Mouse (Mus musculus): ENCODE data around the gene Farp1. TPM values are rescaled to one million over a fixed set of nuclear protein-coding genes. Genes with fewer than 3 reads are reported as not detected.

Gene Farp1
- polyA plus RNA-seq, 1 experiment from 2014 or later, result 42.8 TPM

GRCm38 (mm10) chr14:121310325-121311080 is 275.5 kb downstream of the Farp1 start:
- Histone ChIP-seq H3K27me3 (ENCODE audit: control insufficient read depth, insufficient read depth, low read length) (no peaks in the 10 kb centered on the region), H3K27ac (replicated peaks; ENCODE audit: low read depth, low read length) (no peak overlapping the region), H3K4me2 (ENCODE audit: low read length) (no peak overlapping the region), H3K4me1 (ENCODE audit: control insufficient read depth, insufficient read depth, low read length) (0 out of 2 replicates have a peak, but pooled peaks cover 3% of the 10 kb centered on the region), H3K4me3 (replicated peaks; ENCODE audit: low read depth, low read length) (no peak overlapping the region), H3K9me3 (ENCODE audit: control insufficient read depth, low read length) (no peaks in the 10 kb centered on the region), H3K36me3 (ENCODE audit: control insufficient read depth, insufficient read depth, low read length) (no peaks in the 10 kb centered on the region), H3K9ac (replicated peaks; ENCODE audit: low read length) (no peak overlapping the region)
- WGBS, result 94% methylated on average over 6 of the region's 6 CpGs
- DNase-seq (no peak), ATAC-seq (ENCODE audit: low FRiP score, low TSS enrichment) (no peak)

GRCm38 (mm10) chr14:121311083-121311482 is 276.1 kb downstream of the Farp1 start:
- no peak overlapping the region for H3K9ac ChIP-seq (replicated peaks; ENCODE audit: low read length)
- no peaks in the 10 kb centered on the region for H3K36me3 ChIP-seq (ENCODE audit: control insufficient read depth, insufficient read depth, low read length)
- H3K4me1 ChIP-seq (ENCODE audit: control insufficient read depth, insufficient read depth, low read length), result 0 out of 2 replicates have a peak, but pooled peaks cover 4% of the 10 kb centered on the region
- ATAC-seq (ENCODE audit: low FRiP score, low TSS enrichment), result no peak
- DNase-seq, result no peak
- no peaks in the 10 kb centered on the region for H3K27me3 ChIP-seq (ENCODE audit: control insufficient read depth, insufficient read depth, low read length)
- no peaks in the 10 kb centered on the region for H3K9me3 ChIP-seq (ENCODE audit: control insufficient read depth, low read length)
- H3K27ac ChIP-seq (replicated peaks; ENCODE audit: low read depth, low read length), result no peak overlapping the region
- 94% methylated on average over 2 of the region's 2 CpGs for WGBS
- H3K4me3 ChIP-seq (replicated peaks; ENCODE audit: low read depth, low read length), result no peak overlapping the region
- H3K4me2 ChIP-seq (ENCODE audit: low read length), result no peak overlapping the region

DNA sequence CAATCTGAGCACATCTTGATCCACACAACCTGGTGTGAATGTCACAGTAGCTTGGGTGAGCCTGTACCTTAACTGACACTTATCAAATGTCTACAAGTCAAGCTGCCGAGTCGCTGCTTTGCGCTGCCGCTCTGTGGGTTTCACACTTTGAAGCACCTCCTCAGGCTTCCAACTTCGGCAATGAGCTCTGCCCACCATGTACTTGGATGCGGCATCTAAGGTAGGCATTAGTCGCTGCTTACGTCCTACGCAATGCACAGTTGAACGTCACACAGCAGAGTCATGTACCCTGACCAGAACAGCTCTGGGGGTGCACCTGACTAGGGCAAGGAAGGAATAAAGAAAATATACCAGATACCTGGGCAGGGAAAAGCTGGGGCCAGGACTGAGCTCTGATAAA is 278.3 kb downstream of the Farp1 start:
- H3K36me3 ChIP-seq (ENCODE audit: control insufficient read depth, insufficient read depth, low read length), result no peaks in the 10 kb centered on the region
- no peaks in the 10 kb centered on the region for H3K27me3 ChIP-seq (ENCODE audit: control insufficient read depth, insufficient read depth, low read length)
- H3K27ac ChIP-seq (replicated peaks; ENCODE audit: low read depth, low read length), result no peak overlapping the region
- DNase-seq, result no peak
- H3K4me3 ChIP-seq (replicated peaks; ENCODE audit: low read depth, low read length), result no peak overlapping the region
- no peaks in the 10 kb centered on the region for H3K9me3 ChIP-seq (ENCODE audit: control insufficient read depth, low read length)
- no peak overlapping the region for H3K4me2 ChIP-seq (ENCODE audit: low read length)
- no peak overlapping the region for H3K9ac ChIP-seq (replicated peaks; ENCODE audit: low read length)
- no peak for ATAC-seq (ENCODE audit: low FRiP score, low TSS enrichment)
- peaks cover 13% of the 10 kb centered on the region; the same call in 1 of the 2 replicates for H3K4me1 ChIP-seq (ENCODE audit: control insufficient read depth, insufficient read depth, low read length)
- 97% methylated on average over 10 of the region's 10 CpGs for WGBS

GRCm38 (mm10) chr14:121314934-121315333 is 279.9 kb downstream of the Farp1 start:
- Histone ChIP-seq H3K36me3 (ENCODE audit: control insufficient read depth, insufficient read depth, low read length) (no peaks in the 10 kb centered on the region), H3K4me1 (ENCODE audit: control insufficient read depth, insufficient read depth, low read length) (peaks cover 13% of the 10 kb centered on the region; the same call in 1 of the 2 replicates), H3K4me2 (ENCODE audit: low read length) (no peak overlapping the region), H3K27ac (replicated peaks; ENCODE audit: low read depth, low read length) (no peak overlapping the region), H3K4me3 (replicated peaks; ENCODE audit: low read depth, low read length) (no peak overlapping the region), H3K27me3 (ENCODE audit: control insufficient read depth, insufficient read depth, low read length) (no peaks in the 10 kb centered on the region), H3K9me3 (ENCODE audit: control insufficient read depth, low read length) (no peaks in the 10 kb centered on the region), H3K9ac (replicated peaks; ENCODE audit: low read length) (no peak overlapping the region)
- DNase-seq, result peak; percentile 47
- no peak for ATAC-seq (ENCODE audit: low FRiP score, low TSS enrichment)
- 87% methylated on average over 3 of the region's 3 CpGs for WGBS

GRCm38 (mm10) chr14:121316136-121316535 is 281.1 kb downstream of the Farp1 start:
- Histone ChIP-seq H3K27me3 (ENCODE audit: control insufficient read depth, insufficient read depth, low read length) (no peaks in the 10 kb centered on the region), H3K4me2 (ENCODE audit: low read length) (no peak overlapping the region), H3K4me3 (replicated peaks; ENCODE audit: low read depth, low read length) (no peak overlapping the region), H3K9me3 (ENCODE audit: control insufficient read depth, low read length) (no peaks in the 10 kb centered on the region), H3K9ac (replicated peaks; ENCODE audit: low read length) (no peak overlapping the region), H3K36me3 (ENCODE audit: control insufficient read depth, insufficient read depth, low read length) (no peaks in the 10 kb centered on the region), H3K4me1 (ENCODE audit: control insufficient read depth, insufficient read depth, low read length) (peaks cover 13% of the 10 kb centered on the region; the same call in 1 of the 2 replicates), H3K27ac (replicated peaks; ENCODE audit: low read depth, low read length) (no peak overlapping the region)
- whole genome bisulfite sequencing, result 43% methylated on average over 5 of the region's 5 CpGs
- DNase-seq (no peak), ATAC-seq (ENCODE audit: low FRiP score, low TSS enrichment) (no peak)

- Histone ChIP-seq H3K36me3 (ENCODE audit: control insufficient read depth, insufficient read depth, low read length) (no peaks in the 10 kb centered on the region), H3K27ac (replicated peaks; ENCODE audit: low read depth, low read length) (no peak overlapping the region), H3K9ac (replicated peaks; ENCODE audit: low read length) (no peak overlapping the region), H3K4me2 (ENCODE audit: low read length) (no peak overlapping the region), H3K27me3 (ENCODE audit: control insufficient read depth, insufficient read depth, low read length) (no peaks in the 10 kb centered on the region), H3K4me1 (ENCODE audit: control insufficient read depth, insufficient read depth, low read length) (peaks cover 13% of the 10 kb centered on the region; the same call in 1 of the 2 replicates), H3K4me3 (replicated peaks; ENCODE audit: low read depth, low read length) (no peak overlapping the region), H3K9me3 (ENCODE audit: control insufficient read depth, low read length) (no peaks in the 10 kb centered on the region)
- DNase-seq, result no peak
- no peak for ATAC-seq (ENCODE audit: low FRiP score, low TSS enrichment)
- 72% methylated on average over 13 of the region's 13 CpGs for WGBS
Measured at GRCm38 (mm10) chr14:121316631-121317311, 281.8 kb downstream of the Farp1 start.

DNA sequence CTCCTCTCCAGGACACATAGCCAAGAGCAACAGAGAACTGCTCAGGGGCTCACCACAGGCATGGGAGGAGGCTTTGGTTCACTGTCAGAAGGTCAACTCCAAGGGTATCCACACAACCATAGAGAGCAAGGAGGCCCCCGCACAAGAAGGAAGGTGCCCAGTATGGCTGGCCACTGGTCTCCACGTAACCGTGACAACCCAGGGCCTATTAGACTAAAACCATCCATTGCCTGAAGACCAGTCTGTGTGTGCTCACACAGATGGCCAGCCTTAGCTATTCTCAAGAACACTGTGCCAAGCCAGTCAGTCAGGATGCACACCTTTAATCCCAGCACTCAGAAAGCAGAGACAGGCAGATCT is 282.3 kb downstream of the Farp1 start:
- Histone ChIP-seq H3K4me1 (ENCODE audit: control insufficient read depth, insufficient read depth, low read length) (peaks cover 13% of the 10 kb centered on the region; the same call in 1 of the 2 replicates), H3K27ac (replicated peaks; ENCODE audit: low read depth, low read length) (no peak overlapping the region), H3K4me3 (replicated peaks; ENCODE audit: low read depth, low read length) (no peak overlapping the region), H3K9me3 (ENCODE audit: control insufficient read depth, low read length) (no peaks in the 10 kb centered on the region), H3K9ac (replicated peaks; ENCODE audit: low read length) (no peak overlapping the region), H3K27me3 (ENCODE audit: control insufficient read depth, insufficient read depth, low read length) (no peaks in the 10 kb centered on the region), H3K4me2 (ENCODE audit: low read length) (no peak overlapping the region), H3K36me3 (ENCODE audit: control insufficient read depth, insufficient read depth, low read length) (no peaks in the 10 kb centered on the region)
- 0 out of 2 replicates have a peak, but pooled peaks have one; percentile 43 for ATAC-seq (ENCODE audit: low FRiP score, low TSS enrichment)
- WGBS, result 82% methylated on average over 3 of the region's 3 CpGs
- DNase-seq, result no peak

DNA sequence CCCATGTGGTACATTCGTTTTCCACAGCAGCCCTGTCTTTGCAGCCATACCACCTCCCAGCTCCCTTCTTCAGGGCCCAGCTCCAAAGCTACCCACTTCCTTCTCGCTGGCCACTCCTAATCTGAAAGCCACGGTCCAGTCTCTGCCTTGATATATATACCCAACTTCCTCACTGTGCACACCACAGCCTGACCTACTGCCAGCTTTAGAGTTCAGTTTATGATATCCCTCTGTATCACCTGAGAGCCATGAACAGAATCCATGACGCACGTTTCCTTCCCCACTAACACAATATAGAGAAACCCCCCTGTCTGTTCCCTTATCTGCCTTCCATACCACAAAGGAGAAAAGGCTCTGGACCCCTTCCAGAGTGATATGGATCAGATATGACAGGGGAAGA is 283.4 kb downstream of the Farp1 start:
- H3K9ac ChIP-seq (replicated peaks; ENCODE audit: low read length), result no peak overlapping the region
- 88% methylated on average over 5 of the region's 5 CpGs for WGBS
- no peaks in the 10 kb centered on the region for H3K27me3 ChIP-seq (ENCODE audit: control insufficient read depth, insufficient read depth, low read length)
- no peaks in the 10 kb centered on the region for H3K9me3 ChIP-seq (ENCODE audit: control insufficient read depth, low read length)
- H3K27ac ChIP-seq (replicated peaks; ENCODE audit: low read depth, low read length), result no peak overlapping the region
- H3K4me3 ChIP-seq (replicated peaks; ENCODE audit: low read depth, low read length), result no peak overlapping the region
- DNase-seq (no peak), ATAC-seq (ENCODE audit: low FRiP score, low TSS enrichment) (no peak)
- H3K4me2 ChIP-seq (ENCODE audit: low read length), result no peak overlapping the region
- no peaks in the 10 kb centered on the region for H3K36me3 ChIP-seq (ENCODE audit: control insufficient read depth, insufficient read depth, low read length)
- H3K4me1 ChIP-seq (ENCODE audit: control insufficient read depth, insufficient read depth, low read length), result peaks cover 13% of the 10 kb centered on the region; the same call in 1 of the 2 replicates

- Histone ChIP-seq H3K36me3 (ENCODE audit: control insufficient read depth, insufficient read depth, low read length) (no peaks in the 10 kb centered on the region), H3K27ac (replicated peaks; ENCODE audit: low read depth, low read length) (no peak overlapping the region), H3K4me2 (ENCODE audit: low read length) (no peak overlapping the region), H3K9ac (replicated peaks; ENCODE audit: low read length) (no peak overlapping the region), H3K9me3 (ENCODE audit: control insufficient read depth, low read length) (no peaks in the 10 kb centered on the region), H3K27me3 (ENCODE audit: control insufficient read depth, insufficient read depth, low read length) (no peaks in the 10 kb centered on the region), H3K4me3 (replicated peaks; ENCODE audit: low read depth, low read length) (no peak overlapping the region), H3K4me1 (ENCODE audit: control insufficient read depth, insufficient read depth, low read length) (no peaks in the 10 kb centered on the region)
- DNase-seq (no peak), ATAC-seq (ENCODE audit: low FRiP score, low TSS enrichment) (no peak)
- 83% methylated on average over 5 of the region's 5 CpGs for WGBS
Measured at GRCm38 (mm10) chr14:121322150-121322549, 287.1 kb downstream of the Farp1 start.
